Mouse (Mus musculus) hindbrain, embryonic 13.5 days (tissue): ENCODE measurements around the gene Prpsap2. TPM values are rescaled to one million over a fixed set of nuclear protein-coding genes. Genes with fewer than 3 reads are reported as not detected.

Source experiments
- ATAC-seq: fragments of 200-750 bp; cut with Nextera tagmentation; 2 replicates; pipeline ENCODE4 v1.8.0; 2017; ENCODE audit warnings: moderate TSS enrichment; ENCODE audit not compliant: low FRiP score
- H3K27ac ChIP-seq: fragments of 300-500 bp; sonication (generic); 2 replicates; pipeline ENCODE4 v1.5.1; 2015; ENCODE audit warnings: inconsistent platforms, mild to moderate bottlenecking, moderate library complexity
- H3K27me3 ChIP-seq: fragments of 300-500 bp; sonication (generic); 2 replicates; pipeline ENCODE4 v1.6.1; 2015; ENCODE audit warnings: mild to moderate bottlenecking, inconsistent platforms
- H3K36me3 ChIP-seq: fragments of 300-500 bp; sonication (generic); 2 replicates; pipeline ENCODE4 v1.6.1; 2015; ENCODE audit warnings: mild to moderate bottlenecking, inconsistent platforms
- H3K4me1 ChIP-seq: fragments of 300-500 bp; sonication (generic); replicated peaks from 2 replicates; pipeline ENCODE4 v1.6.1; 2015; ENCODE audit warnings: inconsistent platforms
- H3K4me2 ChIP-seq: fragments of 300-500 bp; sonication (generic); 2 replicates; pipeline ENCODE4 v1.6.1; 2015; ENCODE audit warnings: inconsistent platforms, mild to moderate bottlenecking, moderate library complexity
- H3K4me3 ChIP-seq: fragments of 300-500 bp; sonication (generic); 2 replicates; pipeline ENCODE4 v1.5.1; 2015; ENCODE audit warnings: mild to moderate bottlenecking, inconsistent platforms
- H3K9ac ChIP-seq: fragments of 300-500 bp; sonication (generic); 2 replicates; pipeline ENCODE4 v1.6.1; 2015; ENCODE audit warnings: mild to moderate bottlenecking, inconsistent platforms
- H3K9me3 ChIP-seq: fragments of 300-500 bp; sonication (generic); 2 replicates; pipeline ENCODE4 v1.6.1; 2016; ENCODE audit warnings: inconsistent platforms
- WGBS: fragments of 180-500 bp; shearing (Covaris S2); methylation state at CpG from one replicate; pipeline ENCODE4 v1.1.7; 2015; 5-methylcytosine and 5-hydroxymethylcytosine counted together
- polyA plus RNA-seq: library from polyadenylated mRNA; unstranded; fragments of >200 nt; fragmentation: Nextera tagmentation; extraction: Ambion mirVana; gene quantifications from 2 replicates; pipeline ENCODE4 v1.2.1, GENCODE M21; 2015

Prpsap2 gene
- polyA plus RNA-seq, 1 experiment from 2014 or later = 55.8 TPM

DNA sequence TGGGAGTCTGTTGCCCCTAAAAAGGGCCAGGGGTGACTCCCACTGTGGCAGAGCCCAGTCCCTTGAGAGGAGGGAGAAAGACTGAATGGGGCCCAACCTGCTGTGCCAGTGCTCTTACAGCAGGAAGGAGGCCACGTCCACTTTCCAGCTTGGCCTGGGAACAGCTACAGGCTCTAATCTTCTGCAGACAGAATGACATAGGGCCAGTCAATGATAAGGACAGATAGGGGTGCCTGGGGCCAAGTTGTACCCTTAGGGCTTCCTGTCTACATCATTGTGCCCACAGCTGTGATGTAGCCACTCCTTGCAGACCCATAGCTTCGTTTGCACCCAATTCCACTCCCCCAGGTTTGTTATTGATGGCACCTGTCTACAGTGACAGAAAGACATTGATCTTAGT is 75.7 kb downstream of the Prpsap2 start:
- Histone ChIP-seq H3K4me2 (no peak overlapping the region), H3K4me1 (peaks cover 12% of the 10 kb centered on the region), H3K4me3 (no peak overlapping the region), H3K36me3 (no peaks in the 10 kb centered on the region), H3K9me3 (no peaks in the 10 kb centered on the region), H3K27ac (no peak overlapping the region), H3K27me3 (peaks cover 58% of the 10 kb centered on the region), H3K9ac (no peak overlapping the region)
- 51% methylated on average over 2 of the region's 2 CpGs for WGBS
- no peak for ATAC-seq

DNA sequence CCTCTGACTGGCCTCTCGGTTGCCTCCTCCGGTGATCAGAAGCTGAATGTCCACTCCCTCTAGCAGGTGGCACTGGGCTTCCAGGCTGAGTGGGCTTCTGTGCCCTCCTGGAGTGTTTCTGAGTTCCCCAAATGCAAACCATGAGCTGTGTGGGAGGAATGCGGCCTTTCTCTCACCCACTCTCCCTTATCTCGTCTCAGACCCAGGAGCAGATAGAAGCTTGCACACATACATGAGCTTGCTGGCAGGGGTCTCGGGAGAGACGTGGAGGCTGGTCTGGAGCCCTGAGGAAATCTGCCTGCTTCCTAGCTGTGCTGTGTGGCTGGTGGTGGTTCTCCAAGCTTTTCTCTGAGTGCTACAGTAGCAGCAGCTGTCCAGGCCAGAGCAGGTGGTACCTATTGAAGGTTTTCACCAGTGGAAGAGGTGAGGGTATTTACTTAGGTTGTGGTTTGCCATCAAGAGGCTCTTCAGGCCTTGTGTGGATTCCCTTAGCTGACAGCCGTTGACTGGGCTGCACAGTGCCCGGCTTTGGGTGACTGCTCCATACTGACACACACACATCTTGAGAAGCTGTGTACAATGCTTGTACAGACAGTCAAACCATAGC is 76.7 kb downstream of the Prpsap2 start:
- 73% methylated on average over 8 of the region's 8 CpGs for WGBS

DNA sequence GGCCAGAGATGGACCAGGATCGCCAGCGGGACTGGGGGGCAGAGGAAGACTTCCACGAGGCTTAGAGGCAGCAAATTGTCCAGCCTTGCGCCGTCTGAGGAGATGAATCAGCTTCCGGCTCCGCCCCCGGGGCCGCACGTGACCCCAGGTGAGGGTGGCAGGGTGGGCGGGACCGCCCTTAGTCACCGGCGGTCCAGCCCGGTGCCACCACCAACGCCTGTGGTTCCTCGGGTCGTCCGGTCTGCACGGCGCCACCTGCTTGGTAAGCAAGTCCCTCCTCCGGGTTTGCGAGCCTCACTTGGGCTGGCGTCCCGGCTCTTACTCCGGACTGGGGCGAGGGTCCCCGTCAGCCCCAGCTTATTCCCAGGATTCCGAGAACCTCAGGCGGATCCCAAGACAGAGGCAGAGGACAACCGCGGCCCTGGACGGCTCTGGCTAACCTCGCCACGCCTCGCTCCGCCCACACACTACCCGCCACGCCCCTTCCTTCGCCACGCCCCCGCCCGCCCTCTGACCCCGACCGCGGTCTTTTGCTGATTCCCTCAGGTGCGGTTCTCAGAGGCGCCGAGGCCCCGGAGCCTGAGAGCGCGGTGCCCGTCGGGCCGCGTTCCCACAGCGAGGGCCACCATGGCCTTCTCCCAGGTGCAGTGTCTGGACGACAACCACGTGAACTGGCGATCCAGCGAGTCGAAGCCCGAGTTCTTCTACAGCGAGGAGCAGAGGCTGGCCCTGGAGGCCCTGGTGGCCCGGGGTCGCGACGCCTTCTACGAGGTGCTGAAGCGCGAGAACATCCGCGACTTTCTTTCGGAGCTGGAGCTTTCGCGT is 77.8 kb downstream of the Prpsap2 start, which contains the start of gene Fam83g:
Gene Fam83g (plus strand): TSS at position 185 of the 825 bp plus-strand sequence.
- 2% methylated on average over 76 of the region's 76 CpGs for WGBS

More for the DNA sequence above, 76.7 kb downstream of the Prpsap2 start:
- Histone ChIP-seq H3K36me3 (no peaks in the 10 kb centered on the region), H3K27ac (no peak overlapping the region), H3K4me2 (no peak overlapping the region), H3K4me3 (no peak overlapping the region), H3K27me3 (peaks cover 62% of the 10 kb centered on the region), H3K9me3 (no peaks in the 10 kb centered on the region), H3K4me1 (peaks cover 12% of the 10 kb centered on the region), H3K9ac (no peak overlapping the region)
- no peak for ATAC-seq

More for the DNA sequence above, 77.8 kb downstream of the Prpsap2 start, which contains the start of gene Fam83g:
- peaks cover 62% of the 10 kb centered on the region for H3K27me3 ChIP-seq
- no peak within 1 kb of the TSS for H3K27ac ChIP-seq
- no peak for ATAC-seq
- H3K9me3 ChIP-seq = no peaks in the 10 kb centered on the region
- H3K9ac ChIP-seq = peak within 1 kb of the TSS; percentile 35; the same call in 1 of the 2 replicates
- H3K4me2 ChIP-seq = peak within 1 kb of the TSS; percentile 55
- peak within 1 kb of the TSS; percentile 42 for H3K4me3 ChIP-seq
- no peaks in the 10 kb centered on the region for H3K36me3 ChIP-seq
- H3K4me1 ChIP-seq = peaks cover 12% of the 10 kb centered on the region

Other genes with a start within 250 kb of the Prpsap2 start
- gene Epn2, start 182.4 kb downstream of the Prpsap2 start, polyA plus RNA-seq = 48.1 and 56.5 TPM in 2 replicates
- gene Grap, start 108.8 kb downstream of the Prpsap2 start, polyA plus RNA-seq = 10.2 and 11.0 TPM in 2 replicates
- 0.13 and 0.19 TPM in 2 replicates for gene Fam83g, start 78.0 kb downstream of the Prpsap2 start, polyA plus RNA-seq
- gene Slc5a10, start 41.3 kb downstream of the Prpsap2 start, polyA plus RNA-seq = not detected in 2 replicates
- 32.9 and 34.7 TPM in 2 replicates for gene Ulk2, start 93.0 kb upstream of the Prpsap2 start, polyA plus RNA-seq
- gene Akap10, start 168.2 kb upstream of the Prpsap2 start, polyA plus RNA-seq = 14.1 and 14.4 TPM in 2 replicates
- 13.0 and 14.9 TPM in 2 replicates for gene Specc1, start 194.7 kb upstream of the Prpsap2 start, polyA plus RNA-seq